Mouse (Mus musculus) mouse embryonic stem cell (cell line): ENCODE measurements at regions not wholly inside any gene's neighbourhood (a gene's known extent, or its start where the extent isn't known, plus 50 kb on each side); places are given as distances from the start of the nearest gene placed in this dataset.

Experiments
- in situ Hi-C, 2 experiments: fragments of 300-500 bp; cut with MboI; formaldehyde crosslinking; loops; 1 replicate in 1 of 2; 3 replicates in 1 of 2; pipeline ENCODE4 v1.14.3; 2019 to 2020; ENCODE audit warnings: low sequenced_read_pairs in 2 of 2, low pct_unique_long_range_greater_than_20kb in 1 of 2, mixed read lengths in 1 of 2; ENCODE audit not compliant: unreplicated experiment in 1 of 2

DNA sequence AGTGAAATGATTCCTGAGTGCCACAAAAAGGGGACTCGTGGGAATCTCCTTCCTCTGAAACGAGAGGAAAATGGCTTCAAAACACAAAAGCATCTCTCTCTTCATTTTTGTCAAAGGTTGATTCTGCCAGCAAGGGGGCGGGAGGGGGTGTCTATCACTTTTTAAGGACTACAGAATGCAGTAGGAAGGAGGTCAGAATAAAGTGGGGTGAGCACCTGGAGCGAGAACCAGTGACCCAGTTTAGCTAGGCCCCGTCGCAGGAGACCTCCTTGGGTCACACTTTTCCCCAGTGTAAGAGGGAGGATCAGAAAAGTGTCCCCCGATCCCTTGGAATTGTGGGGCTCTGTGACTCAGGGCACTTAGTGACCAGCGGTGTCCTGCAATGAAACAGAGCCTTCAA lies 133.1 kb downstream of the Tgfb2 start:
- in situ Hi-C loops = no loop called here

DNA sequence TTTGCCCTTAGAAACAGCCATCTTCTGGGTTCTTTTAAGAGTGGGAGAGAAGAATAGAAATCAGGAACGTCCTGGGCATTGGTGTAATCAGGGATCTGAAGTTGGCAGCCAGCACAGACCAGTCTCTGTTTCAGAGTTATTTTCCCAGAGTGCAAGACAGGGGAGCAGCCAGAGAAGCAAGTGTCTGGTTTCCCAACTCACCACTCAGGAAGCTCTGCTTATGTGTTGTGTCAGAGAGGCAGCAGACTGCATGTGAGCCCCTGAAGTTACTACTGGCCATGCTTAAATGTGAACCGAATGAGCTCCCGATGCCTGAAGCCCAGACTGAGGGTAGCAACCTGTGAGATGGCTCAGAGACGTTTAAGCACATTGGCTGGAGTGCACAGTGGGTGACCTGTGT lies 133.7 kb downstream of the Tgfb2 start:
- in situ Hi-C loops = no loop called here

DNA sequence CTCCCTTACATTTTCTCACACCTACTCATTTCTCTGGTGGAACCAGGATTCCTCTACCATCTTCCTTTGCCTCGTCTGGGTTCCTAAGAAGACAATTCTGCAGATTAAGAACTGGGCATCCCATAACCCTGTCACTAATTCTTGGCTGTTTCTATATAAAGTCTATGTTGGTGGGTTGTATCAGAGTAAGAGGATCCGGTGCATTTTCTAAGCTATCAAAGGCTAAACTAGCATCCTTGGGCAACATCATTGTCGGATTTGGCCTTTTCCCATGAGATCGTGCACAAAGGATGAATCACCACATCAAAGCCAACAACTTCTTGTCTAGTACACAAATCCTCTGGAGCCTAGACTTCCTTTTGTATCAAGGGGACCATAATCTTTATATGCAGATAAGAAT lies 137.3 kb downstream of the Tgfb2 start:
- in situ Hi-C loops = no loop called here

DNA sequence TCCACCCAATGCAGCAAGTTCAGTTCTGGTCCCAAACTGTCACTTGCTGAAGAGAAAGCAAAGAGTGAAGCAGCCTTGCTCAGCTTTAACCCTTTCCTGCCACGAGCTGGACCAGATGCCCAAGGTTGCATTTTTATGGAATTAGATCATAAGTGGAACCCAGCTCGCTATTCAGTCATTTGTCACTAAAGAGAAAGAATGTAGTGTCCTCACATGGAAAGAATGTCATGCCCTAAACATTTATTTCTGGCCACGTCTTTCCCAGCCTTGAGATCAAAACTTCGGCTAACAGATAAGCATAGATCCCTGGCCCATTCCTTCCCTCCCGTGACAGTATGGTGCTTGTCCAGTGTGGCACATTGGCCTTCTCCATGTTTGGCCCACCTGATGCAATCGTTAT lies 137.7 kb downstream of the Tgfb2 start:
- in situ Hi-C loops = no loop called here

DNA sequence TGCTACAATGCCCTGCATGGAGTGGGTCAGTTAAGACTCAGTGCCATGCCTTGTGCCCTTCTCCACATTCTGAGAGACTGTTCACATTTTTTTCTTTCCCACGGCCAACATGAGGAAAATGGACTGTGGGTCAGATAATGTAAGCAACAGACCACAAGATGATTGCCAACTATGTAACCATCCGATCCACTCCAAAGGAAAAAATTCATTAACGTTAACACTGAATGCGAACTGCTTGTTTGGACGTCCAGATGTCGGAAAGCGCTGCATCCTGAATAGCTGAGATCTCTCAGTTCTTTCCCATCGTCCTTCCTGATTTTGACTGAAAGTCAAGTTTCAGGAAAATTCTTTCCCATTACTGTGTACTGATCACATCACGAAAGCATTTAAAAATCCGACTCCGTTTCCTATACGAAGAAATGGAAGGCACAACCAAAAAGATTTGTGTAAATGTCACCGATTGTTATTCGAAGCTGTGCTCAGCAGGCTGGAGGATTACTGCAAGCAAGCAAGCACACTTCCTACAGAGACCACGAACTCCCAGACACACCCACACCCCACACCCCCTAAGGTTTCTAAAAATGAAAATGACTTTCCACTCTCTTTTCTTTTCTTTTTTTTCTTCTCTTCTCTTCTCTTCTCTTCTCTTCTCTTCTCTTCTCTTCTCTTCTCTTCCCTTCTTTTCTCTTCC lies 138.5 kb downstream of the Tgfb2 start:
- in situ Hi-C loops = no loop called here

DNA sequence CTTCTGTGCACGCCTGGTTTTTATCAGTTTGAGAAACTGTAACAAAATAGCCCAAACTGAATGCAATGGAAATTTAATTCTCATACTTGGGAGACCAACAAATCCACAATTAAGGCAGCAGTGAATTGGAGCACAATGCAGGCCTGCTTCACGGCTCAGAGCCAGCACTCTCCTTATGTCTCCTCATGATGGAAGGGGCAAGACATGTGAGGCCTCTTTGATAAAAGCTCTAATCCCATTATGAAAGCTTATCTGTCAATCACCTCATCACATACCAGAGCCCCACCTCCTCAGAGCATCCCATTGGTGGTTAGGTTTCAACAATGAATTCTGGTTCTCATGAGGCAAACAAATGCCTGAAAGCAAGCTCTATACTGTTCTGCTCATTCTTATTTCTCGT lies 143.8 kb downstream of the Tgfb2 start:
- in situ Hi-C loops = no loop called here

DNA sequence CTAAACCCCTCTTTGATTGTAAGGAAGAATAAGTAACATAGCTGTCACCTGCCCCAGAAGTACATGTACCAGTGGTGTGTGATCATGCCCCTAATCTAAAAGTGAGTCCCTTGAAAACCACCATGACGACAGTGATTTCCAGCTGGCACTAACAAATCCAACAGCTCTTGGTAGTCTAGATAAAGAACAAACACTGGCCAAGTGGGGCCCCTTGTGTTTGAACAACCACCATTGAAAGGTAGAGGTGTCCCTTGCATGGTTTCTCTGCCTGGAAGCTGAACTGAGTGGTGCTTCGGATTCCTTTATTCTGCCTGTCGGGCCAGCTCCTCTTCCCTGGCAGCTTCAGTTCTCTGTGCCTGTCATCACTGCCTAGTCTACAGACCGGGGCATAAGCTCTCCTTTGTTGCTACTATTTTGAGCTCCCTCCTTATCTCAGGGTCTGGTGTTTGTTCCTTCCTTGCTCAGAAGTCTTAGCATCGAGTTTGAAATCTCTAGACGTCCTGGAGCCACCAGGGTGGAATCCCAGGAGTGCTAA lies 150.3 kb downstream of the Tgfb2 start:
- in situ Hi-C loops = no loop called here

DNA sequence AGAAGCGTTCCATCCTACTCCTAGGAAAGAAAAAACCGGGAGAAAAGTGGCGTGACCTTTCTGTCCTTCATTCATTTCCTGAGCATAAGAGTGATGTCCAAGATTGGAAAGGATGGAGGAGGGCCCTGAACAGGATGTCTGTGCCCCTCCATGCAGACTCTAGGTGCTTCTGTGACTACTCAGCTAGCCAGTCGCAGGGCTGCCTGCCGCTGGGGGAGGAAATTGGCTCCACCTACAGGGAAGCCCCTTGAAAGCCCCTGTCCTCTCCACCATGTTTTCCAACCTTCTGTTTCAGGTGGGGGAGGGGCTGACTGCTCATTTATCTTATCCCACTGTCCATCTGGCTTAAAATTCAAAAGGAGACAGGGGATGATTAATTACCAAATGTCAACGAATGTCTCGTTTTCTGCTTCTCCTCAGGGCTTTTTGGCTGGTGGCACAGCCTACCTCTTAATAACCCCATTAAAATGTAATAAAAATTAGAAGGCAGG lies 151.2 kb downstream of the Tgfb2 start:
- in situ Hi-C loops = no loop called here

DNA sequence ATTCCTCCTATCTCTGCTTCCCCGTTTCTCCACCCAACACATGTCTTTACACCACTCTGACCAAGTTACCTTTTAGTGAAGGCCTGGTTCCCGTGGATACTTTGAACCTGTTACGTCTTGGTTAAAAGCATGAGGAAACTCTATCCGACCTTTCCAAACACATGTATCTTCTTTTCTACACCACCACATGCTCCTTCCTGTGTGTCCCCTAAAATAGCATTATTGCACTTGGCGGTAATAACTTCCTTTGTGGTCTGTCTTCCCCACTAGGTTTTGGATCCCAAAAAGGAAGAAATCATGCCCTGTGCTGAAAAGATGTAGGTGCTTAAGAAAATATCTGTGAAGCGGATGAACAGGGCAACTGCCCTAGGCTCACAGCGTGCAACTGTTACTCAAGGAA lies 153.1 kb downstream of the Tgfb2 start:
- in situ Hi-C loops = no loop called here

DNA sequence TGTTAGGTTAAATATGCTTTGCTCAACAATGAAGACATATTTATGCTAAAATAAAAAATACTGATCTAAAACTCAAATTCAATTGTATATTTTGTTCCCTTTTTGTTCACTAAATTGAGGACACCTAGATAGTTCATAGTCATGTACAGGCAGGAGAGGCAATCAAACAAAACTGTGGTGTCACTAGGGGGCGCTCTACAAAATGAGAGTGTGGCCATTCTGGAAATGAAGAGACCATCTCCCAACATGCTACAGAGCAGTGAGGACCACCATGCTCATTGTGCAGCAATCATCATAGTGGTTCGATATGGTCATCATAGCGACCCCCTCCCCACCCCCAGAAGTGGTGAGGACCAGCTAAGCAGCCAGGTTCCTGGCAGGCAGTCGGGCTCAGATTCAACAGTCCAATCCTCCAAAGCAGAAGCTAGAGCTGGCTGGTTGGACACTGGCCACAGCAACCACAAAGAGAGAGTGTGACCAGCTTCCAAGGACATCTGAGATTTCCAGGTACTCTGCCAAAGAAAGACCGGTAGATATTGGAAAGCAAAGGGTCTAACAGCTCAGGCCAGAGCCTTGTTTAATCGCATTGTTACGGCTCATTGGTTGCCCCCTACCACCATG lies 155.4 kb downstream of the Tgfb2 start:
- in situ Hi-C loops = no loop called here

DNA sequence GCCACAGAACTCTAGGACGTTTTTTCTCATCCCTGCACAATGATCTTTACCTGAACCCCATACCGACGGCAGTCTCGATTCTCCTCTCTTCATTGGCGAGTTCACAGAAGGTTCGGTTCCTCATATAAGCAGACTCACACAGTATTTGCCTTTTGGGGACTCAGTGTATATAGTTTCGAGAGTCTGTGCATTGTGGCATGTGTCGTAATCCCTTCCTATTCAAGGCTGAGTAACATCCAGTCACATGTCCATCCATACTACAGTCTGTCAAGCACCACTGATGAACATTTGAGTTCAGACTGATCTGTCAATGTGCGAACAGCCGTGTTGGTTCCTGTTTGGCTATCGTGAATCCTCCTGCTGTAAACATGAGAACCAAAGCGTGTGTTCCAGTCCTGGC lies 156.6 kb downstream of the Tgfb2 start:
- in situ Hi-C loops = no loop called here

DNA sequence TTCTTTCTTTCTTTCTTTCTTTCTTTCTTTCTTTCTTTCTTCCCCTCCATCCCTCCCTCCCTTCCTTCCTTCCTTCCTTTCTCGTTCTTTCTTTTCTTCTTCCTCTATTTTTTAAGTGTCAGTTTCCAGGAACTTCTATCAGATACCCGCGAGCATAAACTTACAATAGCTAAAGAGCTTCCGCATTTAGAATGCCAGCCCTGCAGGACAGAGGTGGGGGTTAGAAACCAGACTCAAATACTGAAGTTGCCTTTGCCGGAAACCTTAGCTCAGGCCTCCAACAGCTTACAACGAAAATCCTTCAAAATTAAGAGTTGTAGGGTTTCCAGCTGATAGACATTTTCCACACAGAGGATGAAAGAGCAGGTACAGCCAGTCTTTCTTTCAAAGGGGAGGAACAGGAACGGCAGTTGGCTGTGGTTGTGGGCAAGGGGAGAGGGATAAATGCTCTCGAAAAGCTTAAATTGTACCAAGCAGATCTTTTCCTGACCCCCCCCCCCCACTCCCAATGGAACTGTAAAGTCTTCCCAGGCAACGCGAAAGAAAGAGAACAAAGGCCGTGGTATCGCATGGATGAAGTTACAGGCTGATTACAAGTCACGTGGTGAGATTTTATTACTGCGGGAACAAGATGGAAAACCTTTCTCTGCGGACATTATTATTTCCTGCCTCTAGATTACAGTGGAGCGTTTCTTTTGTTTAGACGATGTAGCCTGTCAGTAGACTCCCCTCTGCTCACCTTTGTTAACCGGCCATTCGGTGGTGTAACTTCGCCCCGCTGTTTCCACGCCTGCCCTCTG lies 159.2 kb downstream of the Tgfb2 start:
- in situ Hi-C loops = no loop called here

DNA sequence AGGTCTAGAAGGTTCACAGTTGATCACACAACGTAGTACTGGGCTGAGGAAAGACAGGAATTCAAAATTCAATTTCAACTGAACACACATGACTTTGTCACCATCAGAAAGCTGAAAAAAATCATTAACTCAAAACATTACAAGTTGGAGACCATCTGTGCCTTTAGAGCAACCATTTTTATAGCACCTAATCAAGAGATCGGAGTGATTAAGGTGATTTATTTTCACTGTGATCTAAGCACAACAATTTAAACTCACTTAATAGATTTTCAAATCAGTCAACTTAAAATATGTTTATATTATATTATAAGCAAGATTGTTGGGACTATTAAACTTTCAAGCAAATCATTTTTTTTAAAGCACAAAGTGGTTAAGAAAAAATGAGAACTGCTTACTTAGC lies 165.7 kb downstream of the Tgfb2 start:
- in situ Hi-C loops = no loop called here

DNA sequence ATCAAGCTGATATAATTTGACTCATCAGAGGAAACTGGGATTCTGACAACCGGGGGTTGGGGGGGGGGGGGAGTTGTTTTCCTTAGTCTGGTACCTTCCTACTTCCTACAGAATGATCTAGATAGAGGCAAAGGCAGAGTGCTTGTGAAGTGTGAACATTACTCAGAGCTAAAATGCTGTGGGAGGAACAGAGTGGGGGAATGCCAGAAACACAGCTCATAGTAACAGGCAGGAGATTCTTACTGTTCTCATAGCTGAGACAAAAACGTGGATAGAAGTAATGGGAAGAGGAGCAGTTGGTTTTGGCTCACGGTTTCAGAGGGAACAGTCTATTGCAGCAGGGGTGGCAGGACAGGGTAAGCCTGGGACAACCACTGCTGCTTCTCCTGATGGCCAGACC lies 167.6 kb downstream of the Tgfb2 start:
- in situ Hi-C loops = no loop called here

DNA sequence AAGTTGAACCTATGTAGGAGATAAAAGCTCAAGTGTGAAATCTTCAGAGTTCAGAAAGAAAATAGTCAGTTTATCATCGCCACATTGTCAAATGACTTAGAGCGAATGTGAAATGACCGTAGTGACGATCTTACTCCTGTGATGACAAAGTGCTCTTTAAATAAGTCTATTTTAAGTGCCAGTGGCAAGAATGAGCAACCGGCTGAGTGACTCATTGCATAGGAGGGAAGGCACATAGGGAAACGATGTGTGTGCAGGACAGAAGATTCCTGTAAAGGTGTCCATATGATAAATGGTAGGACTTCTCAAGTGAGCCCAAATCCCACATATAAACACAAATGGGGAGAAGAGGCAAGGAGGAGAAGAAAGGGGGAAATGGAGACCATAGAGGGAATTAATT lies 189.8 kb downstream of the Tgfb2 start:
- in situ Hi-C loops = no loop called here

DNA sequence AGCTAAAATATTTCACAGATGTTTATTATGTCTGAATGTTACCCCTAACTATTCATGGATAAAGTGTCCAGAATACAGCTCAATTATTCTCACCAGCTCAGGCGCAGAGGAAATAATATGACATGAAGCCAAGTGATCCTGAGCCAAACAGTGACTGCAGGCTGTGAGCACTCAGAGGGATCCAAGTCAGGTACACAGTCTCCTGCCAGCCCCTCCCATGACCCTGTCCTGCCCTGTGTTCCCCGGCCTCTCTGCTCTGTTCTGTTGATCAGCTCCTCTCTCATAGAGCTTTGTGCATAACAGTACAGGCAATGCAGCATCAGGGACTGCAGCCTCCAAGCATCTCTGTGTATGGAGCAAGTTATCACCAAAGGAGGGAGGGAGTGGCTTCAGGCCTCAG lies 190.7 kb downstream of the Tgfb2 start:
- in situ Hi-C loops = no loop called here

DNA sequence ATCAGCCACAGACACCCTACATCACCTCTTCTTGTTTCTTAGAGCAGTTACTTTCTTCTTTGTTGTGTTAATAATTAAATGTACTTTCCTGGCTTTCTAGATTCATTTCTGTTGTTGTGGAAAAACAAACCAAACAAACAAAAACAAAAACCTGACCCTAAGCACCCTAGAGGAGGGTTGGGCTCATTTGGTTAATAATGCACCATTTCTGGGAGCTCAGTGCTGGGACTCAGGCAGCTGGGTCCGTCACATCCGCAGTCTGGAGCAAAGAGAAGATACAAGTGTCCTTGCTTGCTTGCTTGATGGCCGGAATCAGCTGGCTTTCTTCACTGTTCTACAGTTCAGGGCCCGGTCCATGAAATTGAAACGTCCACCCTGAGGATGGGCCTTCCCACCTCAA lies 191.9 kb downstream of the Tgfb2 start:
- in situ Hi-C loops = no loop called here

DNA sequence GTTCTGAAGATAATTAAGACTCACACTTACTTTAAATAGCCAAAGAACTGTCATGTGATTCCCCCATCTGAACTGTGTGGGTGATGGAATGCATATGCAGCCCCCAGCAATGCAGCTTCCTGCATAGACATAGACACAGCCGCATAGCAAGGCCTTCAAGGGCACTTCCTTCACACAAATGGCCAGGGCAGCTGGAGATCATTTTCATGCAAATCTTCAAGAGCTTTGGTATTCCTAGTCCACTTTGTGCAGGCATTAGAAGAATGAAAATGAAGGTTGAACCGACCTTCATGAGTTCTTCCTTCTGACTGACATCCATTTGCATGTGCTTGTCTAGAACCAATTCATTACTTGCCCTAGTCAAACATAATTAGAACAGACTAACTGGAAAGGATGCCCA lies 195.3 kb downstream of the Tgfb2 start:
- in situ Hi-C loops = no loop called here

DNA sequence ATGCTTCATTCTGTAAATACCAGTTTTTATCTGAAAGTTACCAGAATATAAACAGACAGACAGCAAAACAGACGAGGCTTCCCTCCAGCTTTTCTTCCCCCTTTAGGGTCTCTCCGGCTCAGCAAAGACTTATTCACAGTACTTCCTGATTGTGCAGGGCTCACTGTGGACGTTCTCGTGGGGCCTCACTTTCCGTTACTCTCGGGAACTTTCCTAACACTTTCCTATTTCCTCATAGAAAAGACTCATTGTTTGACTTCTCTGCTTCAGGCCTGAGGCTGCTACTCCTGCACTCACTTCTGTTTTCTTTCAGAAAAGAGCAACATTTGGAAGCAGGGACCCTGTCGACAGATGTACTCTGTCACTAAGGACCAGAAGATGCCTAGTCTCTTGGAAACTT lies 197.4 kb downstream of the Tgfb2 start:
- in situ Hi-C loops = no loop called here
